Mouse (Mus musculus) c-Kit-positive CD71-positive TER-119-positive erythroid progenitor cells, embryonic 14.5 days (primary cell): Measurements from ENCODE around the gene Lrrc10.
A peak's percentile ranks its signal among the peaks of the same experiment; 100 is the strongest.

ENCODE experiments used
- DNase-seq: peaks from one replicate; pipeline ENCODE4 v3.0.0-alpha.2; 2013; ENCODE audit warnings: low spot score

Gene Lrrc10

DNA sequence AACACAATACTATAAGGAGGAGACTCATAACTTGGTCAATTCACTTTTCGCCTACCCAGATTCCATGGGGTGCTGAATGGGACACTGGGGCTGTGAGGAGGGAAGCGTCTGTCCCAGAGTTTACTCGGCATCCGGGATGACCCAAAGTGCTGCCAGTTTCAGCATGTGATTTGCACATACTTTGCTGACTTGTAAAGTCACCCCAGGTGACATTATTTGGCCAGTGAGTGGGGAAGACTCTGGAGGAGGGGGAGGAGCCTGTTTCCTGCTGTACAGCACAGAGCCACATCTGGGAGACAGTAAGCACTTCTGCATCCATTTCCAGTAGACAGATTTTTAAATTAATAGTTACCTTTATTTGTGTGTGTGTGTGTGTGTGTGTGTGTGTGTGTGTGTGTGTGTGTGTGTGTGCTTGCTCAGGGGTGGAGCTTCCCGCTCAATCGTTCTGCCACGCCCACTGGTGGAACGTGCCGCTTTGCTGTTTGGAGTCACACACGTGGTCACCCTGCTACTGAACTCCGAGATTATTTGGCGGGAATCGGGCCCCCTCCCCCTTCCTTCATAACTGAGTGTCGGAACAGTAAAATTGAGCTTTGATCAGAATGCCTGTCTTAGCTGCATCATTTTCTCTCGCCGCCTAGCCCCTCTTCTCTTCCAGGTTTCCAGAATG, 1.5 kb upstream of the Lrrc10 start:
- DNase-seq, result peak; percentile 24

DNA sequence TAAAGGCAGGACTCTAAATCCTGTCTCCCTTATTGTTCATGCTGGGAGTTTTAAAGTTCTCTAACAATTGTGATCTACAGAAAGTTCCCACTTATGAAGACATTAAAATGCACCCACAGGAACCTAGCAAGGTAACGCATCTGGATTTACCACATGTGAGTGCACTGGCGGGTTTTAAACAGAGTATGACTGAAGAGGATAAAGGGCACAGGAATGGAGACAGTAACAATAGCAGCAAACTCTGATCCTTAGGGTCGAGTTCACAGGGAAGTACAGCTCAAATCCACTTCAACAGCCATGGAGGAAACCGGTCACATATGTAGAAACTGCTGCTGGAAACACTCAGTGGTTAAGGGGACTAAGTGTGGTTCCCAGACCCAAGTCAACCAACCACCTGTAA, 4.1 kb downstream of the Lrrc10 start:
- DNase-seq, result no peak

DNA sequence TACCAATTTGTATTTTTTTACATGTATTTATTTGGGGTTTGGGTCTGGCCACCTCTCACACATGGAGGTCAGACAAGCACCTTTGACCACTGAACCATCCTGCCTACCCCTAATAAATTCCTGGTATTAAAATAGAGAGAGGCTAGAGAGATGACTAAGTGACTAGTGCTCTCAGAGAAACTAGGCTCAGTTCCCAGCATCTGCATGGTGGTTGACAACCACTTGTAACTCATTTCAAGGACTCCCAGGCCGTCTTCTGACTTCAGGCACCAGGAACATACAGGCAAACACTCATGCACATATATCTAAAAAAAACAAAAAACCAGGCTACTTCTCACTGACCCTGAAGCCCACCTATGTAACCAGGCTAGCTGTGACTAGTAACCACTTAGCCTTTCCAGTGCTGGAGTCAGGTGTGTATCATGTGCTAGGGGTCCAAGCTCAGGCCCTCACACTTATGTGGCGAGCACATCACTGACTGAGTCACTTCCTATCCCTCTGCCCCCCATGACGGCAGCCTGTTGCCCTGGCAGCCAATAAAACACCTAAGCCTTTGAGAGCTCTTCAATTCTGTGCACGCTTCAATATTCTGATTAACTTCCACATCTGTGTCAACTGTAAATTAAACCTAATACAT, 4.9 kb downstream of the Lrrc10 start:
- no peak for DNase-seq

DNA sequence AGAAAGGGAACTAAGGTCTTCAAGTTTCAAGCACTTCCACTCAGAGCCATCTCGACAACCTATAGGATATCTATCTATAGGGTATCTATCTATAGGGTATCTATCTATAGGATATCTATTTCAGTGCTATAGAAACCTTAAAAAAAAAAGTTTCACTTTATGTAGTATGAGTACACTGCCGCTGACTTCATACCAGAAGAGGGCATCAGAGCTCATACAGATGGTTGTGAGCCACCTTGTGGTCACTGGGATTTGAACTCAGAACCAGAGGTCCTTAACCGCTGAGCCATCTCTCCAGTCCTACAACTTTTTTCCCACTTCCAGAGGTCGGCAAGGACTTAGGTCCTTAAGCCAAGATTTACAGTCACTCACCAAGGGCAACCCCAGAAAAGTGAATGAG, 10.5 kb downstream of the Lrrc10 start:
- no peak for DNase-seq

DNA sequence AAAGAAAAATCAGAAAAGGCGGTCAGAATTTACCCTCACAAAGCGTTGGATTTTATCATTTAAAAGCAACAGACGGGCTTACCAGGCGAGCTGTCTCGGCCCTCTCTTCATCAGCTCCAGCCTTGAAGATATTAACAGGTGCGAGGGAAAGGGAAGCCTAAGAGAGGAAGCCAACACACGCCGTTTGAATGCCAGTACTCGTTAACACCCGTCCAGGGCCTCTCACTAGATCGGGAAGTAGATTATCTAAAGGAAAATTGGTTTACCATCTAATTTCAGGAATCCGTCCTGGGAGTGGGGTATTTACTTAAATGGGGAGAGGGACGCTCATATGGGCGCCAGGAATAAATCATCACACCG, 17.7 kb downstream of the Lrrc10 start:
- no peak for DNase-seq

DNA sequence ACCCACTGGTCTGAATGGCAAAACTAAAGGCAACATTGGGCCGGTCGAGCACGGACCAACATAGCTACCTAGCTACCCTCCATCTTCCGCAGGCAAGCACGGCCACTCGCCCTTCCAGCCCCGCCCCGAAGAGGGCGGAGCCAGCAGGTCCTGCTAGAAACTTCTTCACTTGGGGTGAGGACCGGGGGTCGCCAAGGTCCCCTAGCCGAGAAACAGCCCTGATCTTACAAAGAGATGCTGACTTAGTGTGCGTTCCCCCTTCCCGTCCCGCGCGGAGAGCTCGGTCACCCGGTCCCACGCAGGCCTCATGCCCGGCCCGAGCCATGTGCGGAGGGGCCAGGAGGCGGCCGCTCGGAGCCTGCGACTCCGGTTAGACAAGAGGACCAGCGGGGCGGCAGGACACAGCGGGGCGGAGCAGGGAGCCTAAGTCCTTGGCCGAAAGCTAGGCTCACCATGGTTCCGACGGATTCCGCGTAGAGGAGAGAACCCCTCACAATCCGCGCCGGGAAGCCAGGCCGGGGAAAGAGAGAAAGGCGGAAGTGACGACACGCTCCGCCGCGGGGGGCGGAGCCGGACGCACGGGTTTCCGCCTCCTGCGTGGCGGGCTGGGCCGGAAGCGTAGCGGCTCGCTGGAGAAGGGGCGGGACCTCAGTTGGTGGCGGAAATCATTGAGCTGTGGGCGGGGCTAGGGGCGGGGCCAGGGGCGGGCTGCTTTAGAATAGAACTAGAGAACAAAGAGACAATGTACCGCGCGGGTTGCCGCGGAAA, 18.3 kb downstream of the Lrrc10 start, which contains the start of gene Cct2:
TSS of gene Cct2 (minus strand) at position 561 of the 768 bp plus-strand sequence.
- DNase-seq, result peak; percentile 96

DNA sequence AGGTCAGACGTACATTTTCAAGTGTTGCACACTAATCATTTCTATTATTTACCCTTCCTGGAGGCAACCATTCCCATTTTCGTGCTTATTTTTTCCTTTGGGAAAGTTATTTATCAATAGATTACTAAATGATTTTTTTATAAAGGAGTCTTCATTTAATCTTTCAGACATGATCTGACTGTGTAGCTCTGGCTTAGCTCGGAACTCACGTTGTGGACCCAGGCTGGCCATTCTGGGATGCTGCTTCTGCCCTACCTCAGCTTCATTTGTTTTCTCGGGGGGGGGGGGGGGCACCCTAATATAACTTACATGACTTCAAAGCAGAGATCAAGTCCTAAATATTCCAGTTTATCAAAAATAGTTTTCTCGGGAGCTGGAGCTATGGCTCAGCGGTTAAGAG, 18.9 kb downstream of the Lrrc10 start:
- DNase-seq, result no peak

DNA sequence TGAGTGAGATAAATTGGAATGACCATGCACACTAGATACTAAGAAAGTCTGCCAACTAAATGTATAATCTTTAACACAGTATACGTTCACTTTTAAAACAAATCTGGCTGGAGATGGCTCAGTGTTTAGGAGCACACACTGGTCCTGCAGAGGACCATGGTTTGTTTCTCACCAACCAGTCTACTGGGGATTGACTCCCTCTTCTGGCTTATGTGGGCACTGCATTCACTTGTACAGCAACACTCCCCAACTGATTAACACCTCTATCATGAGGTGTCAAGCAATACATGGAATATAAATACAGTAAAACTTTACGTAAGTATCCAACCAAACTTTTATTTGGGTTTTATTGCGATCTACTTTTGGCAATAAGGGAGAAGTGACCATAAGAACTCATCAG, 24.0 kb downstream of the Lrrc10 start:
- DNase-seq, result no peak

DNA sequence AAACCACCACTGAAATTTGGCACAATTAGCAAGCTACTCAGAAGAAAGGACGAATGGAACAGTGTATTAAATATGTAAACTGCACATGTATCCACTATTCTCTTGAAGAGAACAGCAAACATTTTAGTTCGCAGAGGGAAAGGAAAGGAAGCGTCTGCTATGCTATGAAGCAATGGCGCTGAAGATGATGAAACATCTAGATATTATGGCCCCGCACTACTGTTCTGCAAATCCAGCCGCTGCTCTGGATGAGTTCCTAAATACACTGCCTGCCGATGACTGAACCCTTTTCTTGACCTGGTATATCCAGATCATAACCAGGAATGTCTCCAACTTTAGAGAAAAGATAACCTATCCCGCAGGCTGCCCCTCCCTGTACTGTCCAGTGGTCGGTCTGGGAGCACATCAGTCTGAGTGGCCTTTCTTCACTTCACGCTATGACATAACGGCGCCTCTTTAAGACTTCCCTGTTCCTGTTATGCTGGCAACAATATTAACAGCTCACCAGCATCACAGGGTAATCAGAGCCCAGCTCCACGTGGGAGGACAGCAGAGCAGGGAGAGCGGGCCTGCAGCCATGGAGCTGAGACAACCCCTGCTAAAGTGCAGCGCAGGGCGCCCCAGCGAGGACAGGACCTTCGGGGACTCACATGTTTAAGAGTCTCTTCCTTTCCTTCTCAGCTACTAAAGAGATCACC, 27.2 kb downstream of the Lrrc10 start:
- no peak for DNase-seq

DNA sequence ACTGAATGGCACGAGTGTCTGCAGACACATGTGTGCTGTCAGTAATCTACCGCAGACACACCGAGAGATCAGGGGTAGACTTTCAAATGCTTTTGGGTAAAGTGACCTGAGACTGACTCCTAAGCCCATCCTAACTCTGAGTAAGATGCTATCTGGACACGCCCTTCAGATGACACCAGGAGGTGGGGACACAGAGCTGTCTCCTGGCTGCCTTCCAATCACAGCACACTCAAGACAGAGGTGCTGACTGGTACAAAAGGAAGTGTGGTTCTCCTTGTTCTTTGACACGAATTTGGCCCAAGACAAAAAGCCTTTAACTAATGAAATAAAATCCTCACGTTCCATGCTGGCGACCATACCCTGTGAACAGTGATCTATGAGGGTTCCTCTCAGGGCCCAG, 28.0 kb downstream of the Lrrc10 start:
- DNase-seq, result no peak

DNA sequence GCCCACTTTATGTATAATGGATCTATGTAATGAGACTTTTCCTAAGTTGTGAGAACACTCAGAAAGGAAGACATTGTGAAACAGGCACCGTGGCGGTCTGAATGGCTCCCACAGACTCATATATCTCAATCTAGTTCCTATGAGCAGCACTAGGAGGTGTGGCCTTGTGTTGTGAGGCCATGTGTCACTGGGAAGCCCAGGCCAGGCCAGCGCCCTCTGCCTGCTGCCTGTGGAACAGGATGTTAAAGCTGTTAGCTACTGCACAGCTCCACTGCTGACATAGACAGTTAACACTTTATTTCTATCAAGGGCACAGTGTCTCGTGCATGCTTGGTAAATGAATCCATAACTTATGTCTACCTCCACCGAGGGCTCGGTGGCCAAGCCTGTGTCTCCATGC, 33.1 kb downstream of the Lrrc10 start:
- DNase-seq, result peak; percentile 44

DNA sequence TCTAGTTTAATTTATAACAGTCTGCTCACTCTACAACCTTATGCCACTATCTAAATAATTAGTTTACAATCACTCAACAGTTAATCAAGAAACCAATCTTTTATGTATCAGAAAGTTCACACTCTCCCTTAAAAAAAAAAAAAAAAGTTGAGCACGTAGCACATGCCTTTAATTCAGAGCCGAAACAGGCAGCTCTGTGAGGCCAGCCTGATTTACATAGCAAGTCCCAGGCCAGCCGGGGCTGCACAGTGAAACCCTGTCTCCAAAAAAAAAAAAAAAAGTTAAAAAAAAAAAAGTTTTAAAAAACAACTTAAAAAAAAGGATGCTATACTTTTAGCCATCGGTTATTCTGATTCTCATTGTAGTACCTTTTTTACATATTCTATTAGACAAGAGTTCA, 36.2 kb downstream of the Lrrc10 start:
- DNase-seq, result no peak

DNA sequence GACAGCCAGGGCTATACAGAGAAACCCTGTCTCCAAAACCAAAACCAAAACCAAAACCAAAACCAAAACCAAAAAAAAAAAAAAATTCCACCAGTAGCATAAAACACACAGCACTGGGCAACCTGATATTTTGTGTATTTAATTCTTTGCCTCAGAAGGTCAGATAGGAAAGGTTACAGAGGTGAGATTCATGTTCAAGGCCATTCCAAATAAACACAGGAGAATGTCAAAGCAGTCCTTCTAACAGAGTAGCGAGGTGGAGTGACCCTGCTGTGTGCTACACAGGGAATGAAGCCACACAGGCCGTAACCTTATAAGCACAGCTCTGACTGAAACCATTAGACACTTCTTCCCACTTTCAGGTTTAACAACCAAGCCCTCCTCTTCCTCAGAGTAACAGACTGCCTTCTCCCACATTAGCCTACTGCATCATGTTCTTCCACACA, 36.8 kb downstream of the Lrrc10 start:
- DNase-seq, result no peak

DNA sequence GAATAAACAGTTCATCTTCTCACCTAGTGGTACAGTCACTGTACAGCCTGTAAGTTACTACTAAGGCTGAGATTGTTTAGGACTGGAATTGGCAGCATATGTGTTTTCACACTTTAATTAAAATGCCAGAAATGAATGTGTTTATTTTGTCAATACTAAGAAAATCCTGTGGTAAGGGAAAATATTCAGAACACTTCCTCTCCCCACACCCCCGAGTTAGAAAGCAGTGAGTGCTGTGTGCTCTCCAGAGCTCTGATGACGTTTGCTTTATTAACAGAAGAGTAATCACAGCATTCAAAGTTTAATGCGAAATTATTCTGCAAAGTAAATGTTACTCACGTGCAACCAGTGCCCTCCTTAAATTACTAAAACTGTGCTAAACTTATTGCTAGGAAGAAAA, 44.5 kb downstream of the Lrrc10 start:
- DNase-seq, result no peak

DNA sequence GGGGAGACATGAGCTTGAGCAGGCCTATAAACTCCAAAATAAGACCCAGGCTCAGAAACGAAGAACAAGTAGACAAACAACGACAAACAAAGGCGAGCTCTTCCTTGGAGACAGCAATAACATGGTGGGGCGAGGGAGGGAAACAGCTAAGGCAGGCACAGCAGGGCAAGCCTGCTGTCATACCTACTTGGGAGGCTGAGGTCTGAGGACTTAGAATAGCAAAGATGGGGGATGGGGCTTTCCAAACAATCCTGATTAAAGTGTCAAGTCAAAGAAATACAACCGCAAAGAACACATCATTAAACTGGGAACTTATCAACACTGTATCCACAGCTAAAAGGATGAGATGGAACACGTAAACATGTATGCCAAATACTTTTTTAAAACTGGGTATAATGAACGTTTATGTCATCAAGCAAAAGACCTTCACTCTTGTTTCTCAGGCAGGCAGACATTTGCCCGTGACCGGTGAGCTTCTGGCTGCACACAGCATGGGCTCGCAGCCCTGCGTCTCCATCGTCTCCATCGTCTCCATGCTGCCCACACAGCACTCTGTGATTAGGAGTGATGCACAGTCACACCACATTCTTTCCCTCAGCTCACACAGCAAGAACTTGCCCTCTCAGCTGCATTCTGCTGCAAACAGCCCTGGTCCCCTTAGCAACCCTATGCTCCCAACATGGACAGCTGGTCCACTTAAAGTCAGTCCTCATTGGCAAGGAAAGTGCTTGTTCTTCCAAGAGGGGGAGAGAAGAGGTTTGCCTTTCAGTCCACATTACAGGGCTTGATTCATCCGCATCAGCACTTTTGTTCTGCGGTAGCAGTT, 49.6 kb downstream of the Lrrc10 start:
- no peak for DNase-seq

DNA sequence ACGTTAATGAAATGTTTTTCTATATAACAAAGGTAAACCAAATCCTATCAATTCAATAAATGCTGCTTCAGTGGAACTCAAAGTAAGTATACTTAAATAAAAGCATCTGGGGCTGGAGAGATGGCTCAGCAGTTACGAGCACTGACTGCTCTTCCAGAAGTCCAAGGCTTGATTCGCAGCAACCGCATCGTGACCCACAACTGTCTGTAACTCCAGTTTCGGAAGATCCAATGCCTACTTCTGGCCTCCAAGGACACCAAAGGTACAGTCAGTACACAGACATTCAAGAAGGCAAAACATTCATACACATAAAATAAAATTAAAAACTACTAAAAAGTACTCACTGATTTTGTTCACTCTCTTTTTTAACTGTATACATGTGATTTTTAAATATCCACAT, 51.0 kb downstream of the Lrrc10 start:
- DNase-seq, result no peak
